Mouse (Mus musculus) CD4-positive, CD25-positive, alpha-beta regulatory T cell, adult 2 months (primary cell): Measurements from ENCODE around the gene Apoa4.

Experiments
- DNase-seq: peaks from one replicate; pipeline ENCODE4 v3.0.0-alpha.2; 2012; ENCODE audit warnings: low read depth, low spot score

Apoa4 gene

DNA sequence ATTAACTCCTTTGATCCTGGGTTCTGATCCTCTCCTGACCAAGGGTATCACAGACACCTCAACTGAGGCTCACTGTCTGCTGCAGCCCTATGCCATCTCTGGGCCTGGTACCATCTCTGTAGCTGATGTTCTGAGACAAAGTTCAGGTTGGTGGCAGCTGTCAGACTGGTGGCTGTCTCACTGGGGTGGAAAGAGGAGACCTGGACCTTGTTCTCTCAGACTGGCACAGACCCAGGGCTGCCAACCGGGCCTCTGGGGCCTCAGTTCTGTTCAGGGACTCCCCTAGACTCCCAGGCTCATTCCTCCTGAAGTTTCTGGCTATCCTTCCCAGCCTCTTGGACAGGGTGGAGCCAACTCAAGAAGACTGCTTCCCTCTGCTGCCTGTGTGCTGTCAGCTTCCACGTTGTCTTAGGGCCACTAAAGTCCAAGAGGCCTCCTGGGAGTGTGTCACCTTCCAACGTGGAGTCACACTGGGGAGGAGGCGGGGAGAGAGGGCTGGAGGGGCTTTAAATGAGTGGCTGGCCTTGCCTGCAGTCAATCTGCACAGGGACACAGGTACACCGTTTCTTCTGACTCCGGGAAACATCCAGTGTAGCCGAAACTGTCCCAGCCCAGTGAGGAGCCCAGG is at the start of gene Apoa4:
Gene Apoa4, plus strand, starts transcription at position 171 of the 628 bp plus-strand sequence.
- DNase-seq, result no peak

DNA sequence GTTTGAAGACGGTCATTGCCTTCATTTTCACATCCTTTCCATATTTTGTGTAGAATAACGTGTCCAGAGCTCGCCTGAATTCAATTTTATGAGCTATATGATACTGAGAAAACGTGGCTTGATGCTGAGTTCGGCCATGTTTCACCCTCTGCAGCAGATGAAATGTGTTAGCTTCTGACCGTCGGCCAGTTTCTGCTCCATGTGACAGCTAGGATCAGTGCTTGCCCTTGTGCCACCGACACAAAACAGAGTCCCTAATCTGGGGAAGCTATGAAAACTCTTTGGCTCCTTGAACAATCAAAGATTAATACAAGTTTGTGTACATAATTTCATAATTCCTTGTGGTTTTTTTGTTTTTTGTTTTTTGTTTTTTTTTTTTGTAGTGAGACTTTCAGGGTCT is 49.3 kb upstream of the Apoa4 start:
- DNase-seq, result no peak

DNA sequence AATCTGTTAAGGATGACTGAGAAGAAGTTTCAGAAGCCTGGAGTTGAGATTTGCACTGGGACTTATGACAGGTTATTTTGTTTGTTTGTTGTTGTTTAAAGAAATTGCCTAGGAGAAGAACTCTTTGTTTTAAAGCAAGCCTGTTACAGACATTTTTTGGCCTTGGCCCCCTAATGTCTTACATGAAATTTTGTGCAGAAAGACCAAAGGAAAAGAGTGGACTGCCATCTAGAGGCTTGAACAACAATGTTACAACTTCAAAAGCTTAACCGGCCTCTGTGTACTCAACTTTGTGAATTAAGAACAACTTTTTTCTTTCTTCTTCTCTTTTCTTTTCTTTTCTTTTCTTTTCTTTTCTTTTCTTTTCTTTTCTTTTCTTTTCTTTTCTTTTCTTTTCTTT is 48.9 kb upstream of the Apoa4 start:
- peak; percentile 79 for DNase-seq

DNA sequence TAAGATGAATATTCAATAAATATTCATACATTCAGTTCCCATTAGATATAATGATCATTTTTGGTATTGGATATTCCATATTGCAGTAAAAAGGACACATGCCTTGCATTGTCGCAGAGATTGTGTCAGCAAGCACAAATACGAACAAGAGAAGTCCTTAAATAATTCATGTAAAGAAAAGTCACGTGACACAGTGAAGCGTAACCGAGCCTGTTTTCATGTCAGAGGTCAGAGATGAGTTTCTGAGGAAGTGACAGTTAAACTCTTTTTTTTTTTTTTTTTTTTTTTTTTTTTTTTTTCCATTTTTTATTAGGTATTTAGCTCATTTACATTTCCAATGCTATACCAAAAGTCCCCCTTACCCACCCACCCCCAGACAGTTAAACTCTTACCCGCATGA is 47.9 kb upstream of the Apoa4 start:
- no peak for DNase-seq

DNA sequence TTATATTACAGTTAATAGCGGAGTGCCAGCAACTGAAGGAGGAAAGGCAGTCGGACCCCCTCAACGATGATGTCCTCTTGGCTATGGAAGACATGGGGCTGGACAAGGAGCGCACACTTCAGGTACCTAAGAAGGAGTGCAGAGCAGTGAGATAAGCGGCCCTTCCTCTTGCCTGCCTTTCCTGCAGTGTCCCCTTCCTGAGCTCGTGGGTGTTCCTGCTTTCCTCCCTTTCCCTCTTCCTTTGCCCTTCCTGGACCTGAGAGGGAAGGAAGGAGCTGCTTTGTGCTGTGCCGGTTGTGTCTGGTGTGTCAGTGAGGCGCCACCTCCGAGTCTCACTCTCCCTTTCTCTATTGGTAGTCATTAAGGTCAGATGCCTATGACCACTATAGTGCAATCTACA is 45.7 kb upstream of the Apoa4 start:
- DNase-seq, result no peak

DNA sequence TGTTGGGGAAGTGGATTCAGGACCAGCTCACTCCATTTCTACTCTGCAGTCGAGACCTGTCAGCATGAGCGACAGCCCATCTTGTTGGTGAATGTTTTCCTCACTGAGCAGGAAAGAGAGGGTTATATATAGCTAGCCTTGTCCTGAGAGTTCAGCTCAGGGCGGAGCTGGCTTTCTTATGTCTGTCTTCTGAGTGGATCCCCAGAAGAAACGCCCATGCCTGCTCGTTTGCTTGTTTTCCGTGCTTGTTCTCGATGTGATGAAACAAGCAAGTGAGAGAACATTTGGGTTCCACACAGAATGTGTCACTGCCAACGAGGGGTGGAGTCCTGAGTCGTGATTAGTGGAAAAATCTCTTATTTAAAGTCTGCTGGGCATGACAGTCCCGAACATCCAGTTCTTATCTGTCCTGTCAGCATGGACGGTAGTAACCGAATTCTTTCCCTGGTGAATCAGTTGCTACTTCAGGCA is 43.8 kb upstream of the Apoa4 start:
- no peak for DNase-seq

DNA sequence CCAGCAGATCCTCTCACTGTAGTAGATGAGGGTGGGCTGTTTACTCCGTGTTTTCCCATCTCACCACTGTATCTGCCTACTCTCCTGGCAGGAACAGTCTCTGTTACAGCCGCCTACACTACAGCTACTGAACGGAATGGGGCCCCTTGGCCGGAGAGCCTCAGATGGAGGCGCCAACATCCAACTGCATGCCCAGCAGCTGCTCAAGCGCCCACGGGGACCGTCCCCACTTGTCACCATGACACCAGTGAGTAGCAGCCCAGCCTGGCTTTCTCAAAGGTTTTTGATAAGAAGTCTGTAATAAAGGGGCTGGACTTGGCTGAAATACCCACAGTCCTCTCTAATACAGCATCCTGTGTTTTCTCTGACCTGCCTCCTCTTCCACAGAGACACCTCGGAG is 42.0 kb upstream of the Apoa4 start:
- peak; percentile 34 for DNase-seq

DNA sequence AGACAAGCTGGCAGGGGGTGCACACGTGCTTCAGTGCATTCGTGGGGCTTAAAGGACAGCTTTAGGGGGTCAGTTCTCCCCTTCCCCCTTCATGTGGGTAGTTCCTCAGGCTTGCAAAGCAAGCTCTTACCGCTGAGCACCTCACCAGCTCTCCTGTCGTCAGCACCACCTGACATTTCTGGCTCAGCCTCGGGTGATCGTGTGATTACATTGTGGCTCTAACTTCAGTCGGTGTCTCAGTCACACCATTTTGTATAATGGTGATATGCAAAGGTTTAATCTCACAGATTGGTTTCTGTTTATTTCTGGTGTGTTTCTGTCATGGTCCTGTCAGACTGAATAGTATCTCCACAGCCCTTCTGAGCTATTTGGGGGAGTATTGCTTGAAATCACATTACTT is 41.6 kb upstream of the Apoa4 start:
- DNase-seq, result no peak

DNA sequence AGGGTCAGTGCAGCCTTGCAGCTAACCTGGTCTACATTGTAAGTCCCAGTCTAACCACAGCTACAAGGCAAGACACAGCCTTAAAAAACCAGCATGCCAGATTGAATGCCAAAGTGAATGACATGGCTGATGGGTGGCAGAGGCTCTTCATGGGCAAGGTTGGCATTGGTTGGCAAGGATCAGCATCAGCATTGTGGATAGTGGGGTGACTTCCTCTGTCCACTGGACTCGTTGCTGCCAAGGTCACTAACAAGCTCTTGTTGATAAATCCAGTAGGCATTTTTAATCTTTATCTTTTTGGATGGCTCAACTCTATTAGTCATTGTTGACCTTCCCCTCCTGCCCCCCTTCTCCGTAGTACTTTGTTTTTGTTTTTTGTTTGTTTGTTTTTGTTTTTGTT is 40.9 kb upstream of the Apoa4 start:
- DNase-seq, result no peak

DNA sequence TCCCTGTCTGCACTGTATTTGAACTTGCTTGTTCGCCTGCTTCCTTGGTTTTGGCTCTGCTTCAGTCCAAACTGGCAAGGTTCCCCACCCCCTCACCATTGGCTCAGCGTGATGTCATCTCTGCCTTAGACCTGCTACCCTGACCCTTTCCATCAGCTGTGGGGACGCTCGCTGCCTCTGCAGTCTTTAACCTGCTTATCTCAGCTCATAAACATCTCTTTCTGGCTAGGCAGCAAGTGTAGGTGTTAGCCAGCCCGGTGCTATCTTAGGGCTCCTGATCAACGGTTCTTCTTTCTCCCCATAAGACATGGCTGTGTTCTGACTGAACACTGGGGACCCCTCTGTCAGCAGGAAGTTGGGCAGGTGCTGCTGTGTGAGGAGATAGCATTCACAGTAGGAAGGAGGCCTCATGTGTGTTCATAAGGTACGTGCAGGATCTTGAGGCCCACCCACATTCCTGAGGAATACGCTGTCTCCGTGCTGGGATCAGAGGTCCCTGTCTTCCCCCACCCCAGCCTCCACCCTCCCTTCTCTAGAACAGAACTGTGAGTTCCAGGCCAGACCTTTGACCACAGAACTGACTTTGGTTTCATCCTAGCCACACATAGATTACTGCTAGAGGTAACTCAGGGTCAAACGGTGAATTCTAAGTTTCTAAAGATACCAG is 33.5 kb upstream of the Apoa4 start:
- no peak for DNase-seq

DNA sequence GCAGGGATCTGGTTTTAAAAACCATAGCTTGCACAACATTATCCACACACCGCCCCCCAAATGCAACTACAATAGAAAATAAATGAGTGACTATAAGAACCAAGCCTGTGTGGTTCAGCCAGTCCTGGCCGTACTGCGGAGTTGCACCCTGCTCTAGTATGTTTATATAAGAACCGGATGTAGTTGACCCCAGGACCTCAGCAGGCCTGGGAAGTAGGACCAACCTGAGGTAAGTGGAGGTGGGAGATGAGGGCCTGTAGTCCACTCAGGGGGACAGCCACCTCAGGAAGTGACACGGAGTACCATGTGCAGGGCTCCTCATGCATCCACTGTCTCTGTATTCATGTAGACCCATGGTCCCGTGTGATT is 33.0 kb upstream of the Apoa4 start:
- DNase-seq, result no peak

DNA sequence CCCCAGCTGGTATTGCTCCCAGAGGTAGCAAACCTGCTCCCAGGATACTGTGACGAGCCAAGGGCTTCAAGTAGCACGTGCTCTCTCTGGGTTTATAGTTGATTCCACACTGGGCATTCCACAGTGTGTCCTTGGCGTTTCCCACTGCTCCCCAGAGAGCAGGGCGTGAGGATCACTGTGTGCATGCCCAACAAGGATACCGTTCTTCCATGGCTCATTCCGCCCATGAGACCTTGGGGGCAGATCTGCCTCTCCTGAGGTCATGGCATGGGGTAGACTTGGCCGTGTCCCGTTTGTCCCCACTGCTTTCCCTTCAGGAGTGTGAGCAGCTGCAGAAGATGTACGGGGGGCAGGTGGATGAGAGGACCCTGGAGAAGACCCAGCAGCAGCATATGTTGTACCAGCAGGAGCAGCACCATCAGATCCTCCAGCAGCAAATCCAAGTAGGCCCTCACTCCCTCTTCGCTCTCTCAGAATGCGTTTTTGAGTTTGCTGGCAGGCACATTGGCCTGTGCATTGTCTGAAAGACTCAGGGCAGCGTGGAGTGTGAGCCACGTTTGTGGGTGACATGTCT is 32.0 kb upstream of the Apoa4 start:
- no peak for DNase-seq

DNA sequence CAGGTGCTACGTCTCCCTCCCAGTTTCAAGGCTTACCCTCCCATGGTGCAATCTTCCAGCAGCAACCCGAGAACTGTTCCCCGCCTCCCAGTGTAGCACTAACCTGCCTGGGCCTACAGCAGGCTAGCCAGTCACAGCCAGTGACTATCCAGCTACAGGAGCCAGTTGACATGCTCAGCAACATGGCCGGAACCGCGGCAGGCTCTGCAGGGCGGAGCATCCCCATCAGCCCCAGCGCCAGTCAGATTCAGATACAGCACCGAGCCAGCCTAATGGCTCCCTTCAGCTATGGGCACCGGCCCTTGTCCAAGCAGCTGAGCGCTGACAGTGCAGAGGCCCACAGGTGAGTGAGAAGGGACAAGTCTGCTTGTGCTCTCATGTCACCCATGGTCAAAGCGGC is 30.0 kb upstream of the Apoa4 start:
- no peak for DNase-seq

DNA sequence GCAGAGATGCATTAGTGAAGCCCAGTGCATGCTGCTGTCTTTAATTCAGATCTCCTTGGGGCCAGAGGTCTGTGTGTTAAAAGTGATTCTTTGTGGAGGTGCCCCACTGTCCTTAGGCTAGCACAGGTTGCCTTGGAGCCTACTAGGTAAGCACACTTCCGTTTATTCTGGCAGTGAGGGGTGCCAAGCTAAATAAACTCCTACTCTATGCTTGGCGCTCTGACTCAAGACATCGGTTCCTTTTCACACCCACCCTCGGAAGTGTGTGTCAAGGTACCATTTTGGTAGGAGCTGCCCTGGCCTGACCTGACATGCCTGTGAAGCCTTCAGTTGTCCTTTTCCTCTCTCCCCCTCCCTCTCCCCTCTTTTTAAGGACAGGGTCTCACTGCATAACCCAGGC is 26.2 kb upstream of the Apoa4 start:
- no peak for DNase-seq

DNA sequence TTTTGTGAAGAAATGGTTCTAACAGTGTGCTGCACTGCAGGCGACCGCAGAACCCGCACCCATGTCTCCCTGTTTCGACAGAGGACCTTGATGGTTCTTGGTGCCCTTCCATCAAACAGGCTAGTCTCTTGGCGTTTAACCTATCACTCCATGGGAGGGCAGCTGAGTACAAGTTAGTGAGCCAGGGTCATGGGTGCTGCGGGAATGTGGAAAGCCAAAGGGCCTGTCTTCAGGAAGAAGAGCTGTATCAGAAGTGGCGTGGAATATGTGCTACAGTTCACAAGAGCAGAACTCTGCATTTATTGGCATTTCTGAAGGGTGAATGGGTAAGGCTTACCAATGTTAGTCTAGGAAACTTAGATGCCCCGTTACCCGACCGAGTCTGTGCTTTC is 25.6 kb upstream of the Apoa4 start:
- no peak for DNase-seq

DNA sequence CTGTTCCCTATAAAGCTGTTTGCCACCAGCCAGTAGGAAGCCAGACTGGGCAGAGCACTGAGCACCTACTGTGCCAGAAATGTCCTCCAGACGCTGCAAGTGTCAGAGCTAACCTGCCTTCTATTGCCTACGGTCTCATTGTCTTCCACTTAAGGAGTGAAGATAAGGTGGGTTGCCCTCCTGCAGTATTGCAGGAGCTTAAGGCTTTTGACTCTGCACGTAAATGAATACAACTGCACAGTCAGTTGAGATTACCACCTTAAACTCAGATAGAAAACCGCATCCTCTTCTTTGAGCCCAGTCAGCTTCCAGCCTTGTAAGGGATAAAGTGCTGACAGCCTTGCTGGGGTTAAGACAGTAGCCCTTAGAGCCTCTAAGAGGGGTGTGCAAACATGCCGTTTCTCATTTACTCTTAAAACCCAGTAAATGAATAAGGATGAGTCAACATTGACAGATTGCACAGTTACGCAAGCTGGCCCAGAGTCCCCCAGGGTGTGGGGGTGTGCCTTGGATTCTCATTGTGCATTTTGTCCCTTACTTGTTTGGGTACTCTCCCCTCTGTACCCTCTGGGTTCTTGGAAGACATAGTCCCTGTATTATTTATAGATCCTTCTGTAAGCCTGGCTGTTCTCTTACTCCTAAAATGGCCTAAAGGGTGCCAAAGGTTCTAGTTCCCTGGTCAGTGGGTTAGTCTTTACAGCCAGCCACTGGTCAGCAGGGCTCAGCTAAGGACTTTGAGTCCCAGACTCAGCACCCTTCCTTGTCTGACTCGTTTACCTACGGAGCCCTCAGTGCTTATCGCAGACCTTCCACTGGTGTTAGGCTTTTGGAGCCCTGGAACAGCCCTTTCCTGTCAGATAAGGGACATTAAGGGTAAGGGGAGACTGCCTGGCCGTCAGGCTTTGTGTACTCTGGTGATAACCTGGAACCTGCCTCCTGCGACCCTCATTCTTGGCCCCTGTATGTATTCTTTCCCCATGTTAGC is 24.9 kb upstream of the Apoa4 start:
- DNase-seq, result no peak

DNA sequence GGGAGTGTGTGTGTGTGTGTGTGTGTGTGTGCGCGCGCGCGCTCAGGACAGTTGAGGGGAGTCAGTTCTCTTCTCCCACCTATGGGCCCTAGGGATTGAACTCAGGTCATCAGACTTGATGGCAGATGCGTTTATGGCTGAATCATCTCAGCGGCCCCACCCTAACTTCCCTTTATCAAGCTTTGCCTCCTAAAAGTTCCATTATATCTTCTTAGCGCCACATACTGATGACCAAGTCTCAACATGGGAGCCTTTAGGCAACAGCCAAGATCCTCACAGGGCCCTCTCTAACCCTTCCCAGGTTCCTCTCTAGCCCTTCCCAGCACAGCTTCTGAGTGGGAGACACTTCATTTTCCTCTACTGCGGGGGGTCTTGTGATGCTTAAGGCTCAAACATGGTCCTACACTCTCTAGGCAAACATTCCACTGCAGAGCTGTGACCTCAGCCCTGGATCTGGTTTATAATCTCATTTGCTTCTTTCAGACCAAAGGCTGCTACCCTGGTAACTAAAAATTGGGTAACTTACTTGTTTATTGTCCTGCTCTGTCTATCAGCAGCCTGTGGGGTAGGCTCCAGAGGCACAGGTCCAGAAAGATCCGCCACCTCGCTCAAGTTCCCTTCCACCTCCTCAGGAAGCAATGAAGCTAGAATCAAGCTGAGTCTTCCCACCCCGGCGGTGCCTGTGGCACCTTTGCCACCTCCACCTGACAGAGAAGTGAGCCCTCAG is 23.6 kb upstream of the Apoa4 start:
- DNase-seq, result no peak

DNA sequence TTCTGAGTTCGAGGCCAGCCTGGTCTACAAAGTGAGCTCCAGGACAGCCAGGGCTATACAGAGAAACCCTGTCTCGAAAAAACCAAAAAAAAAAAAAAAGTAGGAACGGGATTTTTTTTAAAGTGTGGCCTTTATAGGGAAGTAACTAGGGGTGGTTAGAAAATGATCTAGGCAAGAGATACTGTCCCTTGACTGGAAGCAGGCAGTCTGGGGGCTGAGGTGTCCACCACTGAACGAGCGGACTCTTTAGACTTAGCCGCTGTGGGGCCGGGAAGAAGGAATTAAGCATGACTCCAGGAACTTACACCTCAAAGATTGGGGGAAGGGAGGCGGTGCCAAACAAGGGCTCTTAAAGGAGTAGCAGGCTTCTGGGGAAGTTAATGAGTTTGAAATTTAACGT is 22.3 kb upstream of the Apoa4 start:
- DNase-seq, result no peak

DNA sequence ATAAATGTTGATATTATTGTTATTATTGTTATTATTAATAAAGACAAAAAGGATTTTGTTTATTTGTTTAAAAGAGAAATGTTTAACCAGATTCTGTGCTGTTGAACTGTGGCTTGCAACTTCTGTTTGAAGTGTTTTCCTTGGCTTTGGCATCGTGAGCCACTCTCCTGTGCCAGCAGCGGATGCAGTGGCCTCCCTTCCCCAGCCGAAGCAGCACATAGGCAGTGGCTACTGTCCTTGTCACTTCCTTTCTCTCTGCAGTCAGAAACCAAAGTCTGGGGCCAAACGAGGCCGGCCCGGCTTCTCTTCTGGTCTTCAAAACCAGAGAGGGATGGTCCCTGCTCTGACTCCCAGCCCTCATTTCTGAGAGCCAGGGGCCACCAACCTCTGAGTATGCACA is 17.4 kb upstream of the Apoa4 start:
- no peak for DNase-seq

DNA sequence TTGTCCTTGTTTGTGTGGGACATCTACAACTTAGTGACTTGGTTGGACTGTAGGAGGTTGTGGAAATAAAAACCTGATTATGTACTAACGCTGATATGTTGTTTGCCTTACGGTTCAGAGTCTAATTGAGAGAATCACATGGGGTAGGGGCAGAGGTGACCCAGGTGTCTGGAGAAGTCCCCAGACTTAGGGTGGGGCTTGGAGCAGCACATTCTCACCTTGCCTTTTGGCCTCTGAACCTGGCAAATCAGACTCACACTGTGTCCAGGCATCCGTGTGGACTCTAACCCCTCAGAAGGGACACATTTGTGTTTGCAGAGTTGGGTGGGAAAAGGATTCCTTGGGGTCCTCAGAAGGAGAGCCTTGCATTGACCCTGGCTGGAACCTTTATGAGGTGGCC is 16.4 kb upstream of the Apoa4 start:
- DNase-seq, result no peak

DNA sequence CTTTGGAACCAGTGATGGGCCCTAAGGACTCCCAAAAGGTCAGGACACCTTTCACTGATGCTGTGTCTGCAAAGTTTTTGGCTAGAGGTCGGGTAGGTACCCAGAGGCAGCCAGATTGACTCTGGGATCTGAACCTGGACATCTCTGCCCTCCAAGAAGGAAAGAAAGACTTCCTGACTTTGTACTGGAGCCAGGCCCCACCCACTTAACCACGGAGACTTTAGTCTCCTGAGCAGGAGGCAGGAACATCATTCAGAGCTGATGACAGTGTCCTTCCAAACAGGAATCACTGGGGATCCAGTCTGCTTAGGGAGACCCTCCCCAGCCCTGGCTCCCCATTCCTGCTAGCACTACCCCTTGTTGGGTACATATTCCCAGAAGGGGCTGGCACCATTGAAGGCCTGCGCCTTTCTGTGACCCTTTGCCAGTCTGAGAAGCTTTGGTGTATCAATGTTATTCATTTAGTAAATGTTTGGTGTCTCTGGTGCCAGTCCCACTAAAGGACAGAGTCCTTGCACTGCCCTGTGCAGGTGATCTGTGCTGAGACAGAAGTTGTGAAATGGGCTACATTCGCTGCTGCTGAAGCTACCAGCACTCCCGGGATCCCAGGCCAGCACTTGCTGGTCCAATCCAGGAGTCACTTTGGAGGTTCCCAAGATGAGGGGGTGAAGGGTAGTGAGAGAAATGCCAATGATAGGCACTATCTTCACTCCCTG is 15.4 kb upstream of the Apoa4 start:
- no peak for DNase-seq
